Mouse (Mus musculus) hindbrain, postnatal 0 days (tissue): Measurements from ENCODE around the gene Lmtk3. TPM values are rescaled to one million over a fixed set of nuclear protein-coding genes. Genes with fewer than 3 reads are reported as not detected.
A peak's percentile ranks its signal among the peaks of the same experiment; 100 is the strongest.

ENCODE experiments used
- ATAC-seq: fragments of 200-750 bp; cut with Nextera tagmentation; 2 replicates; pipeline ENCODE4 v1.8.0; 2017; ENCODE audit warnings: mild to moderate bottlenecking, moderate TSS enrichment, moderate library complexity
- DNase-seq: peaks from one replicate; pipeline ENCODE4 v3.0.0-alpha.2; 2015; ENCODE audit warnings: low spot score
- H3K27ac ChIP-seq: fragments of 300-500 bp; sonication (generic); 2 replicates; pipeline ENCODE4 v1.5.1; 2014; ENCODE audit warnings: mild to moderate bottlenecking
- H3K27me3 ChIP-seq: fragments of 300-500 bp; sonication (generic); 2 replicates; pipeline ENCODE4 v1.6.1; 2014; ENCODE audit warnings: low read length, mixed read lengths; ENCODE audit not compliant: insufficient read depth
- H3K36me3 ChIP-seq: fragments of 300-500 bp; sonication (generic); 2 replicates; pipeline ENCODE4 v1.6.1; 2014; ENCODE audit warnings: low read length, mixed read lengths; ENCODE audit not compliant: insufficient read depth
- H3K4me1 ChIP-seq: fragments of 300-500 bp; sonication (generic); 2 replicates; pipeline ENCODE4 v1.6.1; 2014; ENCODE audit warnings: antibody characterized with exemption, low read length, mixed read lengths; ENCODE audit not compliant: insufficient read depth
- H3K4me2 ChIP-seq: fragments of 300-500 bp; sonication (generic); 2 replicates; pipeline ENCODE4 v1.6.1; 2014; ENCODE audit warnings: low read depth, mild to moderate bottlenecking, low read length, moderate library complexity, mixed read lengths
- H3K4me3 ChIP-seq: fragments of 300-500 bp; sonication (generic); 2 replicates; pipeline ENCODE4 v1.5.1; 2014; ENCODE audit warnings: low read length
- H3K9ac ChIP-seq: fragments of 300-500 bp; sonication (generic); replicated peaks from 2 replicates; pipeline ENCODE4 v1.6.1; 2014; ENCODE audit warnings: mild to moderate bottlenecking, low read length, moderate library complexity, mixed read lengths
- H3K9me3 ChIP-seq: fragments of 300-500 bp; sonication (generic); 2 replicates; pipeline ENCODE4 v1.6.1; 2016; ENCODE audit warnings: low read length, mixed read lengths
- CTCF ChIP-seq: IDR thresholded peaks from 2 replicates; pipeline ENCODE4 v1.5.1; 2016; ENCODE audit warnings: antibody characterized with exemption, control low read depth, low read depth
- WGBS: fragments of 180-500 bp; shearing (Covaris S2); extraction: QIAGEN DNeasy Blood & Tissue Kit; methylation state at CpG from one replicate; pipeline ENCODE4 v1.1.7; 2014; 5-methylcytosine and 5-hydroxymethylcytosine counted together
- polyA plus RNA-seq: library from polyadenylated mRNA; unstranded; fragments of >200 nt; fragmentation: Nextera tagmentation; extraction: Ambion mirVana; gene quantifications from 2 replicates; pipeline ENCODE4 v1.2.1, GENCODE M21; 2015
- total RNA-seq: library from RNA; depleted of rRNA; stranded (reverse); fragments of >200 nt; gene quantifications from 2 replicates; pipeline ENCODE4 v1.2.3, GENCODE M21; 2014

Gene Lmtk3
- total and polyA plus RNA-seq, 2 experiments from 2014 or later = 13.6 to 125 TPM

- Histone ChIP-seq H3K9ac (no peak overlapping the region), H3K4me2 (no peak overlapping the region), H3K27ac (no peak overlapping the region), H3K4me1 (peaks cover 3% of the 10 kb centered on the region; the same call in 1 of the 2 replicates), H3K27me3 (no peaks in the 10 kb centered on the region), H3K36me3 (peaks cover 37% of the 10 kb centered on the region), H3K4me3 (no peak overlapping the region), H3K9me3 (no peaks in the 10 kb centered on the region)
- no peak for TF ChIP-seq CTCF
- ATAC-seq (no peak), DNase-seq (no peak)
- WGBS = 91% methylated on average over 27 of the region's 29 CpGs
Observed at GRCm38 (mm10) chr7:45794971-45795370, 11.4 kb downstream of the Lmtk3 start.

DNA sequence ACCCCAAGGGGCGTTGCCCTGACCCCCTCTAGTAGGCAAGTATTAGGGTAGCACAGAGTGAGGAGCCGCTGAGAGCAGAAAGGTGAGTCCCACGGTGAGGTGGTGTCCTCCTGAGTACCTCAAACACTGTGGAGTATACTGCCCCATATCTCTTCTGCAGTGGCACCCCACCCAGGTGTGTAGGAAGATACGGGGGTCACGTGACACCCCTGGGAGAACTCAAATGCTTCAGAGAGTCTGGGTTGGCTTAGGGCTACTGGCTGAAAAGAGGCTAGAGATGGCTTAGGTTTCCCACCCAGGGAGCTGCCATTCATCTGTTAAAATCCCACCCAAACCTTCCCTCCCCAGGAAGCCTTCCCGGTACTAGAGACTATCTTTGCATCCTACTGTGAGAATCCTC, 13.4 kb downstream of the Lmtk3 start:
- 41% methylated on average over 6 of the region's 6 CpGs for WGBS
- no peak for ATAC-seq
- Histone ChIP-seq H3K27me3 (no peaks in the 10 kb centered on the region), H3K4me2 (no peak overlapping the region), H3K4me3 (no peak overlapping the region), H3K36me3 (peaks cover 27% of the 10 kb centered on the region), H3K9me3 (no peaks in the 10 kb centered on the region), H3K27ac (no peak overlapping the region), H3K9ac (no peak overlapping the region), H3K4me1 (peaks cover 3% of the 10 kb centered on the region; the same call in 1 of the 2 replicates)
- DNase-seq = no peak
- no peak for TF ChIP-seq CTCF

- DNase-seq (peak; percentile 14), ATAC-seq (no peak)
- peaks cover 24% of the 10 kb centered on the region for H3K36me3 ChIP-seq
- H3K27ac ChIP-seq = no peak overlapping the region
- H3K4me2 ChIP-seq = peak overlapping the region; percentile 55
- H3K9ac ChIP-seq = peak overlapping the region; percentile 47
- no peaks in the 10 kb centered on the region for H3K27me3 ChIP-seq
- 6% methylated on average over 59 of the region's 60 CpGs for WGBS
- peak overlapping the region; percentile 26 for H3K4me3 ChIP-seq
- TF ChIP-seq CTCF = no peak
- peaks cover 3% of the 10 kb centered on the region; the same call in 1 of the 2 replicates for H3K4me1 ChIP-seq
- no peaks in the 10 kb centered on the region for H3K9me3 ChIP-seq
Observed at GRCm38 (mm10) chr7:45797661-45798510, 14.3 kb downstream of the Lmtk3 start.

DNA sequence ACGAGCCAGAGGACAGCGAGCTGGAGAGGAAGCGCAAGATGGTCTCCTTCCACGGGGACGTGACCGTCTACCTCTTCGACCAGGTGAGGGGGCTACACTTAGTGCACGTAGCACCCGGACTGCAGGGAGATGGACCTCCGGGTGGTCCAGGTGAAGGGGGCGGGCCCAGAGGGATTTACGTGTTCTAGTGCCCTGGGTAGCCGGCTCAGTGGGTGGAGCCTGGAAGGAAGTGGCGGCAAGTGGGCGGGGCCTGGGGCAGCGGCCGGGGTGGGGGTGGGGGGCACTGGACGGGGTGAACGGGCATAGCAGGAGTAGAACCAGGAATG, 14.9 kb downstream of the Lmtk3 start:
- H3K27me3 ChIP-seq = no peaks in the 10 kb centered on the region
- H3K4me3 ChIP-seq = peak overlapping the region; percentile 26
- H3K4me1 ChIP-seq = peaks cover 3% of the 10 kb centered on the region; the same call in 1 of the 2 replicates
- no peaks in the 10 kb centered on the region for H3K9me3 ChIP-seq
- TF ChIP-seq CTCF = no peak
- 7% methylated on average over 19 of the region's 19 CpGs for WGBS
- ATAC-seq (no peak), DNase-seq (peak; percentile 15)
- peak overlapping the region; percentile 47; the same call in 1 of the 2 replicates for H3K9ac ChIP-seq
- peaks cover 25% of the 10 kb centered on the region for H3K36me3 ChIP-seq
- H3K27ac ChIP-seq = no peak overlapping the region
- peak overlapping the region; percentile 55 for H3K4me2 ChIP-seq

GRCm38 (mm10) chr7:45798931-45799330, 15.4 kb downstream of the Lmtk3 start:
- no peak overlapping the region; the same call in 1 of the 2 replicates for H3K4me2 ChIP-seq
- no peak overlapping the region for H3K27ac ChIP-seq
- no peak for TF ChIP-seq CTCF
- H3K36me3 ChIP-seq = peaks cover 29% of the 10 kb centered on the region
- no peaks in the 10 kb centered on the region for H3K27me3 ChIP-seq
- H3K9ac ChIP-seq = no peak overlapping the region
- no peak for ATAC-seq
- H3K4me1 ChIP-seq = peaks cover 3% of the 10 kb centered on the region; the same call in 1 of the 2 replicates
- DNase-seq = no peak
- no peaks in the 10 kb centered on the region for H3K9me3 ChIP-seq
- H3K4me3 ChIP-seq = no peak overlapping the region
- 58% methylated on average over 7 of the region's 7 CpGs for WGBS

- TF ChIP-seq CTCF = no peak
- DNase-seq (no peak), ATAC-seq (no peak)
- Histone ChIP-seq H3K27me3 (no peaks in the 10 kb centered on the region), H3K4me2 (no peak overlapping the region), H3K9ac (no peak overlapping the region), H3K4me3 (no peak overlapping the region), H3K36me3 (peaks cover 31% of the 10 kb centered on the region), H3K4me1 (peaks cover 3% of the 10 kb centered on the region; the same call in 1 of the 2 replicates), H3K9me3 (no peaks in the 10 kb centered on the region), H3K27ac (no peak overlapping the region)
- WGBS = 50% methylated on average over 7 of the region's 7 CpGs
Observed at GRCm38 (mm10) chr7:45800001-45800400, 16.5 kb downstream of the Lmtk3 start.
